Mouse (Mus musculus): ENCODE results near the gene Pgs1. TPM values are rescaled to one million over a fixed set of nuclear protein-coding genes. Genes with fewer than 3 reads are reported as not detected.

Pgs1 gene
- 22.7 and 23.4 TPM in 2 replicates for polyA plus RNA-seq (2015; fragmentation: Nextera tagmentation; extraction: Ambion mirVana)

GRCm38 (mm10) chr11:117986126-117987031, at the start of gene Pgs1:
Pgs1 (plus strand) TSS chr11:117986292.

GRCm38 (mm10) chr11:117969945-117970872, 15.9 kb upstream of the Pgs1 start, which contains the start of gene Socs3:
Socs3 (minus strand) TSS chr11:117970047.

Small RNA genes lying within 50 kb of the gene (microRNA-seq; reads per million reads assigned to microRNA genes)
- not detected for gene Mir6933

Other genes starting within 250 kb of the Pgs1 start
- gene Tmc8, start 204.2 kb upstream of the Pgs1 start, polyA plus RNA-seq (2015; fragmentation: Nextera tagmentation; extraction: Ambion mirVana): 4.9 and 6.1 TPM in 2 replicates
- 15.1 and 17.0 TPM in 2 replicates for gene Tmc6, start 204.1 kb upstream of the Pgs1 start, polyA plus RNA-seq (2015; fragmentation: Nextera tagmentation; extraction: Ambion mirVana)
- gene 6030468B19Rik, start 188.6 kb upstream of the Pgs1 start, polyA plus RNA-seq (2015; fragmentation: Nextera tagmentation; extraction: Ambion mirVana): not detected in 2 replicates
- gene Gm20708, start 176.6 kb upstream of the Pgs1 start, polyA plus RNA-seq (2015; fragmentation: Nextera tagmentation; extraction: Ambion mirVana): 0.31 and 0.46 TPM in 2 replicates
- gene Syngr2, start 176.6 kb upstream of the Pgs1 start, polyA plus RNA-seq (2015; fragmentation: Nextera tagmentation; extraction: Ambion mirVana): 144 and 151 TPM in 2 replicates
- gene Afmid, start 160.4 kb upstream of the Pgs1 start, polyA plus RNA-seq (2015; fragmentation: Nextera tagmentation; extraction: Ambion mirVana): 4.2 and 5.4 TPM in 2 replicates
- 36.0 and 50.9 TPM in 2 replicates for gene Tk1, start 160.2 kb upstream of the Pgs1 start, polyA plus RNA-seq (2015; fragmentation: Nextera tagmentation; extraction: Ambion mirVana)
- gene Birc5, start 137.0 kb upstream of the Pgs1 start, polyA plus RNA-seq (2015; fragmentation: Nextera tagmentation; extraction: Ambion mirVana): 47.6 and 67.0 TPM in 2 replicates
- not detected in 2 replicates for gene Tmem235, start 125.5 kb upstream of the Pgs1 start, polyA plus RNA-seq (2015; fragmentation: Nextera tagmentation; extraction: Ambion mirVana)
- gene Tha1, start 112.8 kb upstream of the Pgs1 start, polyA plus RNA-seq (2015; fragmentation: Nextera tagmentation; extraction: Ambion mirVana): 3.6 and 5.0 TPM in 2 replicates
- gene Socs3, start 16.2 kb upstream of the Pgs1 start, polyA plus RNA-seq (2015; fragmentation: Nextera tagmentation; extraction: Ambion mirVana): 19.0 and 19.5 TPM in 2 replicates
- gene Dnah17, start 144.3 kb downstream of the Pgs1 start, polyA plus RNA-seq (2015; fragmentation: Nextera tagmentation; extraction: Ambion mirVana): 0.04 TPM in 2 replicates

All from urinary bladder, postnatal 0 days (tissue).